Mouse (Mus musculus) embryo, embryonic 11.5 days (tissue): Measurements from ENCODE around the gene Serpinb6b.

Experiments
- DNase-seq: peaks from one replicate; pipeline ENCODE4 v3.0.0-alpha.2; 2012; ENCODE audit warnings: low read depth, low spot score

Serpinb6b gene

DNA sequence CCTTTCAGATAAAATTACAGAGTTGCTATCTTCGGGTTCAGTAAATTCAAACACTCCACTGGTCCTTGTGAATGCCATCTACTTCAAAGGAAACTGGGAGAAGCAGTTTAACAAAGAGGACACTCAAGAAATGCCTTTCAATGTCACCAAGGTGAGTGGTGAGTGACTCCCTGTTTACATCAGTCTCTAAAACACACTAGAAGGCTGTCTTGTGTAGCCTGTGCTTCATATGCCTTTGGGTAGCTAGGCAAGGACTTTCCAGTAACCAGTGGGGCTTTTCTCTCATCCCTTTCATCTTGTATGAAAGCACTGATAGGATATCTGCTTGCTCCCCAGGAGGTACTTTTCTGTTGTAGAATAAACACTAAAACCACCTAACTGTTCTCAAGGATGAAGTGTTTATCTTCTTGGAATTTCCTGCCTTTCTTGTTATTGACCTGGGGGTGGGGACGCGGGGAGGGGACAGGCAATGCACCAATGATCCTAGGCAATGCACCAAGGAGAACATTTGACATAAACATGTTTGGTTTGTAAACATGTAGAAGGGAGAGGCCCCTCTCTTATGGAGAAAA is 10.0 kb downstream of the Serpinb6b start:
- no peak for DNase-seq

DNA sequence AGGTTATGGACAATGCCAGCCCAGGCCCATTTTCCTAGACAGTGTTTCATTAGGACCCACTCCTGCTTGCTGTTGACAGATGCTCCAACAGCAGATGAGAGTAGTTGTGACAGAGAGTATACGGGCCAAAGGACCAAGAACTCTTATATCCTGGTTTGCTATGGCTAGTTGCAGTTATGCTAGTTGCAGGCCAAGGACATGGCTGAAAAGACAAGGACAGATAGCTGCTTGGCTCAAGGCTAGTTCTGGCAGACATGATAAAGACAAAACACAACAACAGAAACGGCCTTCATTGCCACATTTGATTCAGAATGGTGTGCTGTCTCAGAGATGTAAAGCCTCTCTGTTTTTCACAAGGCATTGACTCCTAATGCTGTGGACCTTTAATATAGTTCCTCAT is 10.7 kb downstream of the Serpinb6b start:
- DNase-seq, result no peak

DNA sequence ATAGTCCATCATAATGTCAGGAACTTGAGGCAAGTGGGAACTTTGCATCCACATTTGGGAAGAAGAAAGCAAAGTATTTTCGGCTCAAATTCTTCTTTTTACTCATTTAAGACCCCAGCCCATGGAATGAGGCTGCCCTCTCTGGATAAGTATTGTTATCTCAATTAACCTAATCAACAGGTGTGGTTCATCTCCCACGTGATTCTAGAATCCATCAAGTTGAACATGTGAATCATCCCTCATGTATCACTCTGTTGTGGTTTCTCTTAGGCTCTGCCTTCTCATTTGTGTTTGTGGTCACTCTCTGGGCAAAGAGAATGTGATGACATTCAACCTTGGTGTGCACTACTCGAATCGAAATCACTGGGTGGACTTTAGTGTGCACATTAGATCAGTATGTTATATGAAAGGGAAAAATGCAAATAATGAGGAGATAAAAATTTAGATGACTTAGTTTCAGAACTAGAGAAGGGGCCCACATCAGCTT is 17.6 kb downstream of the Serpinb6b start:
- no peak for DNase-seq

DNA sequence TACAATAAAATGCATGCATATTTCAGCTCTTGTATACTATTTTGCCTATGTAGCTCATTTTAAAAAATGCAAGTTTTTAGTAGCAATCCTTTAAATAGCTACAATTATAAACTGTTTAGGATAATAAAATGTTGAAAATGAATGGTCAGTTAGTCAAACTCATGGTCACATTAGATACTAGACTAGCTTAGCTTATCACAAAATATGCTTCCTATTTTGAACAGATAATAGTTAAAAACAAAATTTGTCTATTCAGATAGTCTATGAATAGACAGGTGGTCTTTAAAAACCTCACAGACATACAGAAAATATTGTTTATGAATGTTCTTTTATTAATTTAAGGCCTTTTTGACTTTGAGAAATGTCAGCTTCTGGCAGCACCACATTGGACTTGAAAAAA is 21.2 kb downstream of the Serpinb6b start:
- no peak for DNase-seq

DNA sequence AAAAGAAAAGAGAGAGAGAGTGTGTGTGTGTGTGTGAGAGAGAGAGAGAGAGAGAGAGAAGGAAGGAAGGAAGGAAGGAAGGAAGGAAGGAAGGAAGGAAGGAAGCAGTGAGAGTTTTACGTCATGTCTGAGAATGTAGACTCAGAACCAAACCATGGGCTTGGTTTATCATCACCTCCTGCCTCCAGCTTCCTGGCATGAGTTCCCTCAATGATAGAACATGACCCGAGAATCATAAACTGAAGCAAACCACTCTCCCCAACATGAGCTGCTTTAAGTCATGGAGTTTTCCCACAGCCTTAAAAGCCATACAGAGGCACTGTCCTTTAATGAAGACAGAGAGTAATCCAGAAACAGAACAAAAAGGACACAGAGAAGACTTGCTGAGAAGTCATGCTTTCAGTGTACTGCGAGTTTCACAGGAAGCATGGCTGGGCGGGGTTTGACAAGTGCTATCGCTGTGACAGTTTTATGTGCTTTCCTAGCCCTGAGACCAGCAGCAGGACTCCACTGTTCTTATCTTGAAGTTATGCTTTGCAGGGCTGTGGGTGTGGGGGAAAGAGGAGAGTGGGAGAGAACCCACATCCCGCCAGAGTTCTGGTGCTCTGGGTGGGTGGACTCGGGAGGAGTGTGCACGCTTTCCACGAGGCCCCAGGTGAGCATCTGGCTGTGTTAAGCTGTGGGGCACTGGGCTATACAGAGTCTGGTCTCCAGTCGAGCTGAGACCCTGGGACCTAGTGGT is 28.3 kb downstream of the Serpinb6b start:
- DNase-seq, result no peak

DNA sequence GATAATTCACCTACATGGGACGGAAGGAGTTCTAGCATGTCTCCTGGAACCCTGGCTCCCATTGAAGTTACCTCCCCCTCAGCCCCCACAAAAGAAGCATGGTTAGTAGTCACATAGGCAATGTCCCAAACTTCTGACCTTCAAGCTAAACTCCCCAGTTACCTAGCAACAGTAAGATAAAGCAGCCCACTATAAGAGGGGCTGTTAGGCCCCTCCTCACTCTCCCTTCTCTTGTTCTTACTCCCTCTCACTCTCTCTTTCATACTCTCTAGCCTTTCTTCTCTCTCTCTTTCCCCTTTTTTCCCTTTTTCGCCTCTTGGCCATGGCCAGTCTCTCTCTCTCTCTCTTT is 28.9 kb downstream of the Serpinb6b start:
- no peak for DNase-seq

DNA sequence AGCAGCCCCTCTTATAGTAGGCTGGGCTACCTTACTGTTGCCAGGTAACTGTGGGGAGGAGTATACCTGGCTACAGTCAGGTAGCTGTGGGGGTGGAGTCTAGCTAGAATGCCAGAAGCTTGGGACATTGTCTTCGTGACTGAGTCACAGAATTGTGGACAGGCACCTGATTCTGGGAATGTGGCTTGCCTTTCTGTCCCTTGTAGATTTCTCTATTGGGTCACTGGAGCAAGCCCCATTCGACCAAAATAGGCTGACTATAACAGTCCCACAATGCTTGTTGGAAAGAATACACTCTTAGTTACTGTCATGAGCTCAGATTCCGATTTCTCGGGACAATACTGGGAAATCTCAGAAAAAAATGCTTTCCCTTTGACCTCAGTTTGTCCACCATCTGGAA is 30.0 kb downstream of the Serpinb6b start:
- no peak for DNase-seq

DNA sequence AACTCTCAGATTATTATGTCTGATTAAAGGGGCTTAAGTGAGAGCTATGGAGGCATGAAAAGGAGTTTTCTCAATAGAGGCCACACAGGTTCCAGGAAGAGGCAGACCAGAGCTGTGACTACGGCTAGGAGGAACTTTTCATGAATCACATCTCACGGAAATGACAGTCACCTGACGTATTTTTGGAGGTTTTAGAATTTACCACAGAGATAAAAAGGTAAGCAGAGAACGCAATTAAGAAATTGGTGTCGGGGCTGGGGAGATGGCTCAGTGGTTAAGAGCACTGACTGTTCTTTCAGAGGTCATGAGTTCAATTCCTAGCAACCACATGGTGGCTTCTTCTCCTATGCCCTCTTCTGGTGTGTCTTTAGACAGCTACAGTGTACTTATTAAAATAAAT is 36.3 kb downstream of the Serpinb6b start:
- DNase-seq, result no peak

DNA sequence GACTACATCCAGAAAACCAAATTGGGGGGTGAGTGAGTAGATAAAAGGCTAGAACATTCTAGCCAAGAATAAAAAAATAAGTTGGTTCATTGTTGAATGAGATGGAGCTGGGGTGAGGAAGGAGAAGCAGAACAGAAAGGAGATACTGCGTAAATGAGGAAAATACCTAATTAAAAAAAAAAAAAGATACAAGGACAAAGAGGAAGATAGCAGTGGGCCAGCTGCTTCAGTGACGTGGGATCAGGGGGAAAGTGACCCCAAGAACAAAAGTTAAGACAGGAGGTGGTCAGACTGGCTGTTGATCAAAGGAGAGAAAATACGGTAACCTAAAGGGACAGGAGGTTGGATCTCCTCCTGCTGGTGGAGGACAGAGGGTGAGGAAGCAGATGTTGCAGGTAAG is 37.9 kb downstream of the Serpinb6b start, which contains the start of gene Serpinb9:
Gene Serpinb9, plus strand, starts transcription at position 301 of the 400 bp plus-strand sequence.
- DNase-seq, result no peak

DNA sequence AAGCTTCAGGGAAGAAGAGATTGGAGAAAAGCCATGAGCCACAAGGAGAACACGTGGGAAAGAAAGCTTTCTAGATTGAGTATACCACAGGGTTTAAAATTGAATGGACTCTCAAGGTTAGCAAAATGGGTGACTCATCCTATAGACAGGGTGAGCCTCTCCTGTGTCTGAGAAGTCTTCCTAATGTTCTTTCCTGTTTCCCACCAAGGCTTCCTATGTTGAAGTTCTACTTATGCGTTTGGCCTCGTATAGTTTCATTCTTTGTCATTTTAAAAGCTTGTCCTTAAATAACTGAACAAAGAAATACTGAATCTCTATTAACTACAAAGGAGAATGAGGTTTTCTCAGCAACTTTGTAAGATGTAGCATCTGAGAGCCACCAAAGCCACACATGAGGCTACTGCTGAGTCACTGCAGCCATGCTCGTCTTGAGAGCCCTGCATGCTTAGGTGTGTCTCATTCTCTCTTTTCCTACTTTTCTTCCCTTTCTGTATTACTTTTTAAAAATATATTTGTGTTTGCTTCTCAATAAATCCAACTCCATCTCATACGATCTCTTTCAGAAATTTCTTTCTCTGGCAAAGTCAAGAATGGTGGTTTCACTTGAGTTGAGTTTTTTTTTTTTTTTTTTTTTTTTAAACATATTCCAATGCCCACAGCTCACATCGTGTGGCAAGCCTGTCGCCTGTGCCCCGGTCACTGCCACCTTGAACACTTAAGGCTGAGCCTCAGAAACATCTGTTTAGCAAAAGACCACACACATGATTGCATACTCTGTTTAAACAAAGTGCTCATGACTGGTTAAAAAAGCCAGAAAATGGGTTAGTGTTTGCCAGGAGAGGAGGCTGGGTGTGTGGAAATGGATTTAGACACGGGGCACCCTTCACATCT is 38.8 kb downstream of the Serpinb6b start:
- no peak for DNase-seq

DNA sequence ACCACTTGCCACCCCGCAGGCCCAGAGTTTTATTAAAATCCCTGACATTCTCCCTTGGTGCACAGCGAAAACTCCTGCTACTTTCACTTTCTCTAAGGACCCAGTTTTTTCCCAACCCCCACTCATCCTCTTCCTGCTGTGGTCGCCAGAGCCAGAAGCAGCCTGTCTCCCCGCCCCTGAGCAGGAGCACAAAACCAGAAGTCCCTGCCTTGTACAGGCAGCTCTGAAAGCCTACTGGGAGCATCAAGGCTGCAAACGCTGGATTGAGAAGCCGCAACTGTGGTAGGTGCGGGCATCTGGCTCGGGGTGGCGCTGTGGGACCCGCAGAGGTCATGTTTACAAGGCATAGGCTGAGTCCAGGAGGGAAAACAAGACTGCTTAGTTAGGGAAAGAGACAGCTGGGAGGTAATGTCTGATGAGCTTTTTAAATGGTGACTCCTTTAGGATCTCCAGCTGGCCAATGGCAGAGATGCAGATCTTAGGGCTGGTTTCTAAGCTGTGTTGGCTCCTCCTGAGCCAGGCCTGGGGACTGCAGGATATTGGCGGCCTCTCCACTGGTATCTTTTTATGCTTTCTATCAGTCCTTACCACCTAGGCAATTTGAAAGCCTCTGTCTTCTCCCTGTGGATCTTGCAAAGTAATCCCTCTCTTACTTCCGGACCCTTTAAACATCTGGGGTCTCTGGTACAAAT is 39.6 kb downstream of the Serpinb6b start:
- DNase-seq, result peak; percentile 42

DNA sequence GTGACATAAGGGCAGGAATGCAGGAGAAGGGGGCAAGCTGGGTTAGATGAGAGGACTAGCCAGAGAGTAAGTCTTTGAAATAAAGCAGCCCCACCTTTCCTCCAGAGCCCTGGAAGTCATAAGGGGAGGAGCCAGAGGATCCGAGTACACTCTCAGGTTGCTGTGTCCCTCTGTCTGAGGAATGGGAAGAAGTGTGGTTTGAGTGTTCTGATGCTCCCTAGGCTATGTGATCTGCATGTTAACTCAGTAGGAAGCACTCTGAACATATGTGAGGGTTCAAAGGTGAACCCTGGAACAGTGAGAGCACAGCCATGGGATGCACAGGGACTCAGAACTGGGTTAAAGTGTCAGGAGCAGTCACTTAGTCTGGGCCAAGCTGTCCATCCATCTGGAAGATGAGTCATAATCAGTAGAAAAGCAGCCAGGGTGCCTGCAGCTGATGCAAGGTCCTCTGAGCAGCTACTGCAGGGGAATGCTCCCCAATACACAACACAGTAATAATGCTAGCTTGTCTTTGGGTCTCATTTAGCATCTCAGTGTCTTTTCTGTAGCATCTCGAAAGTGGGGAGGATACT is 40.6 kb downstream of the Serpinb6b start:
- DNase-seq, result no peak

DNA sequence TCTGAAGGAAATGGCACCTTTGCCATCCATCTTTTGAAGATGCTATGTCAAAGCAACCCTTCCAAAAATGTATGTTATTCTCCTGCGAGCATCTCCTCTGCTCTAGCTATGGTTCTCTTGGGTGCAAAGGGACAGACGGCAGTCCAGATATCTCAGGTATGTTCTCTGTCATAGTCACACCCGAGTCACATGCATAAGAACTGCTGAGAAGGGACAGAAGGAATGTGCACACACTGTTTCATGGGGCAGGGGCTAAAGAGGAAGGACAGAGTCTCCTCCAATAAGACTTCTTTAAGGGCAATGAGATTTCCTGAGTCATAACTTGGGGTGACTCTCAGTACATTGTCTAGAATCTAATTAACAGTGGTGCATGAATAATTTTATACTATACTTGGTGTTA is 41.5 kb downstream of the Serpinb6b start:
- no peak for DNase-seq

DNA sequence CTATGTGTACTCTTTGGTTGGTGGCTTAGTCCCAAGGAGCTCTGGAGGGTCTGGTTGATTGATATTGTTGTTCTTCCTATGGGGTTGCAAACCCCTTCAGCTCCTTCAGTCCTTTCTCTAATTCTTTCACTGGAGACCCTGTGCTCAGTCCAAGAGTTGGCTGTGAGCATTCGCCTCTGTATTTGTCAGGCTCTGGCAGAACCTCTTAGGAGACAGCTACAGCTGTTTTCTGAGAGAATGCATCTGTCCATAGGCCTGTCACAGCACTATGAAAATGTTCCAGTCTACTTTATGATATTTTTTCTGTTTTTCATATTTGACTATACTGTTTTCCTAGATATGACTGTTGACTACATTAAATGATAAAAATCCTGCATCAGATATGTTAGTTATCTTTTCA is 47.4 kb downstream of the Serpinb6b start:
- DNase-seq, result no peak

DNA sequence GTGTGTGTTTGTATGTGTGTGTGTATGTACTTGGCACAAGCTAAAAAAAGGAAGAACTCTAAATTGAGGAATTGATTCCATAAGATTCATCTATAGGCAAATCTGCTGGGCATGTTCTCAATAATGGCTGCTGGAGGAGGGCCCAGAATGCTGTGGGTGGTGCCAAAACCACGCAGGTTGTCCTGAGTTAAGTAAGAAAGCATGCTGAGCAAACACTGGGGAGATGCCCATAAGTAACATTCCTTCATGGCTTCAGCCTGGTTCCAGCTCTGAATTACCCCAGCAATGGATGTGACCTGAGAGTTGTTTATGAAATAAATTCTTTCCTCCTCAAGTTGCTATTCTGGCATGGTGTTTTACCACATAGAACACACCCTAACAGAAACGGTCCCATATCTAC is 48.3 kb downstream of the Serpinb6b start:
- DNase-seq, result no peak

DNA sequence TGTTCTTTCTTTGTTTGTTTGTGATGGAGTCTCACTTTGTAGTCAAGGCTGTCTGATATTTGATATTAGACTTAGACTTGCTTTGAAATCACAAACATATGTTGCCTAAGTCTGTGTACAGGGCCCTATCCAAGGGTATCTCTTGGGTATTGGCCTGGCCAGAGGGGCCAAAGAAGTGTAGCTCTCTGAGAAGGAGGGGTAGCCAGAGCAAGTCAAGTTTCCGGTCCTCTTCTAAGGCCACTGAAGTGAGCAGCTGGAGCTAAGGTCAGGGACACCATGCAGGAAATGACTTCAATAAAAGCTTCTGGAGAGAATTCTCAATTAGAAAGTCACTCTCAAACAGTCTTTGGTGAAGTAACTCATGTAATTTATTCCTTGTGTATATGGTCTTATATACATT is 57.4 kb downstream of the Serpinb6b start:
- no peak for DNase-seq

DNA sequence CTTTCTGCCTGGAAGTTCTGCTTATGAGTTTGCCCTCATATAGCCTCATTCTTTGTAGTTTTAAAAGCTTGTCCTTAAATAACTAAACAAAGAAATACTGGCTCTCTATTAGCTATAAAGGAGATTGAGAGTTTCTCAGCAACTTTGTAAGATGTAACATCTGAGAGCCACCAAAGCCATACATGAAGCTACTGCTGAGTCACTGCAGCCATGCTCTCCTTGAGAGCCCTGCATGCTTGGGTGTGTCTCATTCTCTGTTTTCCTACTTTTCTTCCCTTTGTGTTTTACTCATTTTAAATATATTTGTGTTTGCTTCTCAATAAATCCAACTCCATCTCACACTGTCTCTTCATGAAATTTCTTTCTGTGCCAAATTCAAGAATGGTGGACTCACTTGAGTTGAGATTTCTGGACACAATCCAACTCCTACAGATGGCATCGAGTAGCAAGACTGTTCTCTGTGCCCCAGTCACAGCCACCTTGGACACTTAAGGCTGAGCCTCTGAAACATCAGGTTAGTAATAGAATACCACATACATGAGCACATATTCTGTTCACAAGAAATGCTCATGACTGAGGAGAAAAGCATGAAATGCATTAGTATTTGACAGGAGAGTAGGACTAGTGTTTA is 61.5 kb downstream of the Serpinb6b start:
- no peak for DNase-seq

DNA sequence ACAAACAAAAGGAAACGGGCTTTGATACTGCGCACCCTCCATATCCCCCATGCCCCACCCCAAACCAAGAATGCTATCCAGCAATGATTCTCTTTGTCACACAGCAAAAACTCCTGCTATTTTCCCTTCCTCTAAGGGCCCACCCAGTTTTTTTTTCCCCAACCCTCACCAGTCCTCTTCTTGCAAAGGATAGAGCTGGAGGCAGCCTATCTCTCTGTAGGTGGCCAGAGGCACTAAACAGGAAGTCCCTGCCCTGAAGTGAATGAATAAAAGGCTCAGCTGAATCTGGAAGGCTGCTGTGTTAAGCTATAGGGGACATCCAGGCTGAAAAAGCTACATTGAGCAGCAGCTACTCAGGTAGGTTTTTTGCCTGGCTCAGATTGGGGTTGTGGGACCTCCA is 62.2 kb downstream of the Serpinb6b start, which contains the start of gene Serpinb9b:
Gene Serpinb9b, plus strand, starts transcription at position 173 of the 400 bp plus-strand sequence.
- no peak for DNase-seq

DNA sequence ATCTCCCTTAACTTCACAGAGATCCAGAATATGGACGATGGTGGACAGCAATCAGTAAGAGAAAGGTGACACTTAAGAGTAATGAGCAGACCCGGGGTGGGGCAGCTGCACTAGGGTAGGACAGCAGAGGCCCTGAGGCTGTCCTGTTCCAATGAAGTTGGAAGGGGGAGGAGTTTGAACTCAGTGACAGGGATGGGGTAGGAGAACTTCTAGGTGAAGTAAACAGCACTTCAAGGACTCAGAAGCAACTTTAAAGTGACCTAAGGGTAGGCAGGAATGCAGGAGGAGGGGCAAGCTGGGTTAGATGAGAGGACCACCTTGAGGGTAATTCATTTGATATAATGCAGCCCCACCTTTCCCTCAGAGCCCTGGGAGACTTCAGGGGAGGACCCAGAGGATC is 63.1 kb downstream of the Serpinb6b start:
- no peak for DNase-seq

DNA sequence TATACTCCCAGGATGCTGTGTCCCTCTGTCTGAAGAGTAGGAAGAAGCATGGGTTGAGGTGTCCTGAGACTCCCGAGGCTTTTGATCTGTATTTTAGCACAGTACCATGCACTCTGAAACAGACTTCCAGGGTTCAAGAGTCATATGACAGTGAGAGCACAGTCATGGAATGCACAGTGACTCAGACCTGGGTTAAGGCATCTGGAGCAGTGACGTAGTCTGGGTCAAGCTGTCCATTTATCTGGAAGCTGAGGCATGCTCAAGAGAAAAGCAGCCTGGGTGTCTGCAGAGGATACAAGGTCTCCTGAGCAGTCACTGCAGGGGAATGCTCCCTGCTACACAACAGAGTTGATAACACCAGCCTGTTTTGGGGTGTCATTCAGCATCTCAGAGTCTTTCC is 63.5 kb downstream of the Serpinb6b start:
- DNase-seq, result no peak
